ENCODE assay signal across 8 mouse cellular contexts in the genomic region with DNA sequence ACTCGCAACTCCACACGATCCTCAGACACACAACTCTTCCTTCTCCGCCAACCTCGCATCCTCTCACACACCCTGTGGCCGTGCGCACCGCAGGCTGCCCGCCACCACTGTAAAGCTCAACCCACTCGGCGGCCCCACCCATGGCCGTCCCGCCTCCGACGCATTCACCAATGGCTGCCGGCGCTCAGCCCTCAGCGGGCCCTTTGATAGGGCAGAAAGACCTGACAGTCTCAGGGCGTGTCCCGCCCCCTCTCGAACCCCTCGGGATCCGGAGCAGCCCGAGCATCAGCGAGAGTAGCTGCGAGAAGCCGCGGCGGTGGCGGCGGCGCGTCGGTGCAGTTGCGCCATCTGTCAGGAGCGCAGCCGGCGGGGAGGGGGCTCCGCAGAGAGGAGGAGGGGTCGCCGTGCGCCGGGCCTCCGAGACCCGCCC. TPM values are rescaled to one million over a fixed set of nuclear protein-coding genes. Genes with fewer than 3 reads are reported as not detected.
DNase-seq lines count a peak whose midpoint lies in the region; ATAC-seq lines count a peak whose summit lies in the region.

No protein-coding gene starts in this region.

- peak overlapping the region; percentile 97 for H3K27ac ChIP-seq in hindbrain, embryonic 16.5 days (ENCODE audit: low read depth, low read length)
- no peak overlapping the region for H3K27ac ChIP-seq in macrophage

- peaks cover 33% of the 10 kb centered on the region for H3K79me2 ChIP-seq in macrophage (ENCODE audit: inconsistent target)

- peak overlapping the region; percentile 92 for H3K4me3 ChIP-seq in hindbrain, embryonic 16.5 days (ENCODE audit: low read length)
- peak overlapping the region; percentile 26 for H3K4me3 ChIP-seq in macrophage (ENCODE audit: inconsistent target)

- H3K36me3 ChIP-seq in hindbrain, embryonic 16.5 days (ENCODE audit: control insufficient read depth, insufficient read depth, low read length): no peaks in the 10 kb centered on the region
- no peaks in the 10 kb centered on the region for H3K36me3 ChIP-seq in macrophage (ENCODE audit: inconsistent target)

- under 1% methylated on average over 41 of the region's 44 CpGs for WGBS in hindbrain, embryonic 16.5 days
- 2% methylated on average over 34 of the region's 44 CpGs for WGBS in macrophage (ENCODE audit: missing documents)

- H3K9ac ChIP-seq in hindbrain, embryonic 16.5 days (ENCODE audit: low read depth, low read length): peak overlapping the region; percentile 99

- peaks cover 38% of the 10 kb centered on the region for H3K4me1 ChIP-seq in hindbrain, embryonic 16.5 days (ENCODE audit: control insufficient read depth, insufficient read depth, low read depth, low read length)

- H3K27me3 ChIP-seq in hindbrain, embryonic 16.5 days (replicated peaks; ENCODE audit: control insufficient read depth, insufficient read depth, low read length): no peaks in the 10 kb centered on the region

- H3K9me3 ChIP-seq in hindbrain, embryonic 16.5 days (ENCODE audit: control insufficient read depth, low read length): no peaks in the 10 kb centered on the region

- DNase-seq in WW6 (ENCODE audit: low read depth, low spot score): peak; percentile 86
- peak; percentile 85 to 96 for DNase-seq in cerebellum, postnatal 4 days (ENCODE audit: low spot score in 2 of 2)
- peak; percentile 93 for DNase-seq in gastrocnemius, adult 18-20 months (ENCODE audit: low spot score)
- DNase-seq in left cerebral cortex, adult 18-20 months (ENCODE audit: low spot score in 2 of 2): peak; percentile 94 to 97
- DNase-seq in right cerebral cortex, adult 18-20 months: peak; percentile 98
- peak; percentile 58 for DNase-seq in urinary bladder, postnatal 10 days (ENCODE audit: low spot score)

- ATAC-seq in hindbrain, embryonic 16.5 days: peak; percentile 99

- peak overlapping the region; percentile 91 for H3K4me2 ChIP-seq in hindbrain, embryonic 16.5 days (ENCODE audit: low read length)

RNA-seq across cellular contexts. Expression of gene Fyn, which starts 0.9 kb away (rescaled TPM):
- 1 to 10 TPM; 6.0 to 9.2 TPM for total RNA-seq in gastrocnemius, adult 18-20 months (2021)
- polyA plus RNA-seq in hindbrain, embryonic 16.5 days (2015; fragmentation: Nextera tagmentation; extraction: Ambion mirVana): 74.1 and 74.9 TPM in 2 replicates
- total RNA-seq in left cerebral cortex, adult 18-20 months (2021): 100 to 1,000 TPM; 107 TPM
- total RNA-seq in macrophage (2018; cell fraction: chromatin; rRNA removed): 10 to 100 TPM in 25 of 26 experiments, 1 to 10 TPM in 1; 6.3 to 28.4 (median 18.4) TPM
- total RNA-seq in macrophage (2018; cell fraction: cytosol; rRNA removed): 10 to 100 TPM in 24 of 26 experiments, 1 to 10 TPM in 2; 9.9 to 18.1 (median 13.6) TPM
- total RNA-seq in macrophage (2018; cell fraction: nucleus; rRNA removed): 10 to 100 TPM in 25 of 26 experiments, 1 to 10 TPM in 1; 9.1 to 30.6 (median 14.2) TPM
- polyA plus RNA-seq in macrophage (2018): 11.3 to 23.4 TPM (median 18.6 TPM) in 3 replicates

Comparison
In these comparisons a context has a peak if more than half of its experiments do, and no peak if none do; other contexts are left out.
1. RNA of gene Fyn, which starts 0.9 kb away (total RNA-seq): 107 TPM in left cerebral cortex, adult 18-20 months; 6.0 to 9.2 TPM in gastrocnemius, adult 18-20 months; every median in the first group is over 10 times any median in the second.
2. Peak in every context shown above with its lines, with median percentiles within 50 percentile points of each other: DNase-seq.